Mouse (Mus musculus) MEL (cell line): ENCODE results near the gene Gpc3. TPM values are rescaled to one million over a fixed set of nuclear protein-coding genes. Genes with fewer than 3 reads are reported as not detected.

Source experiments
- DNase-seq: peaks from one replicate; pipeline ENCODE4 v3.0.0; 2011; ENCODE audit warnings: low read depth, low spot score
- H3K27ac ChIP-seq: 2 replicates; pipeline ENCODE4 v1.5.1; 2012; ENCODE audit warnings: low read depth, mild to moderate bottlenecking, control low read depth, low read length, moderate library complexity; ENCODE audit not compliant: control insufficient read depth
- H3K27me3 ChIP-seq, 2 experiments: fragments of 150-350 bp in 1 of 2; sonication (generic) in 1 of 2; 2 replicates each; pipeline ENCODE4 v1.6.1; 2012; ENCODE audit warnings: low read length in 2 of 2, mild to moderate bottlenecking in 2 of 2, improper control_type of control experiment in 1 of 2, moderate library complexity in 1 of 2; ENCODE audit not compliant: insufficient read depth in 2 of 2, control insufficient read depth in 1 of 2
- H3K36me3 ChIP-seq, 2 experiments: 2 replicates each; pipeline ENCODE4 v1.6.1; 2012 to 2014; ENCODE audit warnings: low read length in 2 of 2, improper control_type of control experiment in 1 of 2, inconsistent platforms in 1 of 2, mild to moderate bottlenecking in 1 of 2; ENCODE audit not compliant: insufficient read depth in 2 of 2, control insufficient read depth in 1 of 2
- H3K4me1 ChIP-seq, 2 experiments: fragments of 150-350 bp in 1 of 2; sonication (generic) in 1 of 2; 2 replicates each; pipeline ENCODE4 v1.6.1; 2012; ENCODE audit warnings: low read length in 2 of 2, improper control_type of control experiment in 1 of 2, mild to moderate bottlenecking in 1 of 2; ENCODE audit not compliant: insufficient read depth in 2 of 2, control insufficient read depth in 1 of 2
- H3K4me3 ChIP-seq, 2 experiments: fragments of 150-350 bp in 1 of 2; sonication (generic) in 1 of 2; 2 replicates each; pipeline ENCODE4 v1.5.1; 2012; ENCODE audit warnings: low read depth in 2 of 2, low read length in 2 of 2, mild to moderate bottlenecking in 2 of 2, moderate library complexity in 2 of 2, control low read depth in 1 of 2, improper control_type of control experiment in 1 of 2; ENCODE audit not compliant: control insufficient read depth in 1 of 2, insufficient read depth in 1 of 2
- H3K79me2 ChIP-seq: 2 replicates; pipeline ENCODE4 v1.6.1; 2012; ENCODE audit warnings: mild to moderate bottlenecking, low read length, moderate library complexity; ENCODE audit not compliant: control insufficient read depth, poor library complexity, insufficient read depth
- H3K9ac ChIP-seq: 2 replicates; pipeline ENCODE4 v1.6.1; 2012; ENCODE audit warnings: low read depth, mild to moderate bottlenecking, control low read depth, low read length, moderate library complexity; ENCODE audit not compliant: control insufficient read depth, poor library complexity, severe bottlenecking
- H3K9me3 ChIP-seq: fragments of 150-350 bp; sonication (generic); replicated peaks from 2 replicates; pipeline ENCODE4 v1.6.1; 2012; ENCODE audit warnings: mild to moderate bottlenecking, low read length, improper control_type of control experiment, moderate library complexity; ENCODE audit not compliant: insufficient read depth
- CHD1 ChIP-seq: IDR thresholded peaks from 2 replicates; pipeline ENCODE4 v1.6.1; 2012; ENCODE audit warnings: low read depth, mild to moderate bottlenecking, inconsistent platforms, low read length, improper control_type of control experiment
- CHD2 ChIP-seq: IDR thresholded peaks from 2 replicates; pipeline ENCODE4 v1.6.1; 2011; ENCODE audit warnings: low read length, improper control_type of control experiment
- ETS1 ChIP-seq: IDR thresholded peaks from 2 replicates; pipeline ENCODE4 v1.6.1; 2012; ENCODE audit warnings: low read depth, mild to moderate bottlenecking, inconsistent platforms, low read length, improper control_type of control experiment, moderate library complexity
- HCFC1 ChIP-seq: IDR thresholded peaks from 2 replicates; pipeline ENCODE4 v1.6.1; 2012; ENCODE audit warnings: low read depth, mild to moderate bottlenecking, inconsistent platforms, low read length, improper control_type of control experiment, moderate library complexity
- MAFK ChIP-seq: IDR thresholded peaks from 2 replicates; pipeline ENCODE4 v1.6.1; 2011; ENCODE audit warnings: low read depth, mild to moderate bottlenecking, low read length, improper control_type of control experiment, borderline replicate concordance
- MAX ChIP-seq: IDR thresholded peaks from 2 replicates; pipeline ENCODE4 v1.6.1; 2011; ENCODE audit warnings: low read length, improper control_type of control experiment
- MAZ ChIP-seq: IDR thresholded peaks from 2 replicates; pipeline ENCODE4 v1.6.1; 2012; ENCODE audit warnings: low read depth, mild to moderate bottlenecking, inconsistent platforms, low read length, improper control_type of control experiment
- MYC ChIP-seq: IDR thresholded peaks from 2 replicates; pipeline ENCODE4 v1.6.1; 2011; ENCODE audit warnings: low read depth, mild to moderate bottlenecking, low read length, improper control_type of control experiment, moderate library complexity
- NRF1 ChIP-seq: IDR thresholded peaks from 2 replicates; pipeline ENCODE4 v1.6.1; 2014; ENCODE audit warnings: low read depth, mild to moderate bottlenecking, inconsistent platforms, low read length, improper control_type of control experiment, moderate library complexity; ENCODE audit not compliant: poor library complexity, insufficient read depth, severe bottlenecking
- POLR2A ChIP-seq, 2 experiments: IDR thresholded peaks; 2 replicates each; pipeline ENCODE4 v1.6.1; 2011 to 2012; ENCODE audit warnings: low read length in 2 of 2, mild to moderate bottlenecking in 2 of 2, control low read depth in 1 of 2, improper control_type of control experiment in 1 of 2, low read depth in 1 of 2, moderate library complexity in 1 of 2; ENCODE audit not compliant: control insufficient read depth in 1 of 2, insufficient read depth in 1 of 2, poor library complexity in 1 of 2
- POLR2AphosphoS5 ChIP-seq: IDR thresholded peaks from 2 replicates; pipeline ENCODE4 v1.6.1; 2012; ENCODE audit warnings: low read depth, borderline replicate concordance, mild to moderate bottlenecking, inconsistent platforms, low read length, moderate library complexity, mixed read lengths
- RAD21 ChIP-seq: IDR thresholded peaks from 2 replicates; pipeline ENCODE4 v1.6.1; 2011; ENCODE audit warnings: mild to moderate bottlenecking, low read depth, low read length, improper control_type of control experiment
- TBP ChIP-seq: IDR thresholded peaks from 2 replicates; pipeline ENCODE4 v1.8.0; 2011; ENCODE audit warnings: low read depth, low read length, improper control_type of control experiment
- TCF12 ChIP-seq: IDR thresholded peaks from 2 replicates; pipeline ENCODE4 v1.6.1; 2014; ENCODE audit warnings: low read depth, mild to moderate bottlenecking, inconsistent platforms, low read length, improper control_type of control experiment, moderate library complexity
- UBTF ChIP-seq: IDR thresholded peaks from 2 replicates; pipeline ENCODE4 v1.6.1; 2012; ENCODE audit warnings: low read depth, mild to moderate bottlenecking, inconsistent platforms, low read length, improper control_type of control experiment, moderate library complexity, borderline replicate concordance; ENCODE audit not compliant: insufficient read depth
- USF1 ChIP-seq: IDR thresholded peaks from 2 replicates; pipeline ENCODE4 v1.6.1; 2014; ENCODE audit warnings: low read depth, mild to moderate bottlenecking, inconsistent platforms, low read length, improper control_type of control experiment, moderate library complexity
- ZC3H11A ChIP-seq: IDR thresholded peaks from 2 replicates; pipeline ENCODE4 v1.6.1; 2012; ENCODE audit warnings: low read depth, mild to moderate bottlenecking, inconsistent platforms, low read length, improper control_type of control experiment
- ZMIZ1 ChIP-seq: IDR thresholded peaks from 2 replicates; pipeline ENCODE4 v1.6.1; 2012; ENCODE audit warnings: low read depth, mild to moderate bottlenecking, inconsistent platforms, low read length, improper control_type of control experiment, moderate library complexity
- polyA plus RNA-seq, 2 experiments: library from polyadenylated mRNA; stranded (reverse) in 1 of 2; unstranded in 1 of 2; fragments of >175 nt in 1 of 2; fragments of >200 nt in 1 of 2; gene quantifications; 2 replicates each; pipeline versions ENCODE4 v1.2.1 to v1.2.4; 2012; ENCODE audit warnings: low replicate concordance in 2 of 2, low read depth in 1 of 2; ENCODE audit not compliant: insufficient read length in 2 of 2, insufficient read depth in 1 of 2, missing spikeins in 1 of 2
- total RNA-seq: library from RNA; depleted of rRNA; stranded (reverse); fragments of 300-350 nt; gene quantifications from 2 replicates; pipeline ENCODE4 v1.2.3, GENCODE M21; 2012

Gpc3 gene
- total and polyA plus RNA-seq, 3 experiments = not detected

GRCm38 (mm10) chrX:52632688-52633324, 19.1 kb upstream of the Gpc3 start:
- Histone ChIP-seq H3K27me3 (no peaks in the 10 kb centered on the region), H3K9me3 (no peaks in the 10 kb centered on the region), H3K4me3 (no peak overlapping the region), H3K4me1 (no peaks in the 10 kb centered on the region), H3K27ac (no peak overlapping the region), H3K36me3 (no peaks in the 10 kb centered on the region), H3K9ac (no peak overlapping the region), H3K79me2 (no peaks in the 10 kb centered on the region)
- TF ChIP-seq RAD21 (no peak), TCF12 (no peak), CHD1 (no peak), UBTF (no peak), TBP (no peak), MAZ (no peak), MAFK (no peak), HCFC1 (no peak), ETS1 (no peak), NRF1 (no peak), ZMIZ1 (no peak), MAX (no peak), USF1 (no peak), POLR2AphosphoS5 (no peak), ZC3H11A (no peak), CHD2 (no peak), MYC (no peak), POLR2A (IDR thresholded peaks at IDR 0.05; ENCODE audit: control insufficient read depth in 1 of 2, insufficient read depth in 1 of 2, low read depth in 1 of 2, low read length in 2 of 2, poor library complexity in 1 of 2) (no peak)
- no peak for DNase-seq

DNA sequence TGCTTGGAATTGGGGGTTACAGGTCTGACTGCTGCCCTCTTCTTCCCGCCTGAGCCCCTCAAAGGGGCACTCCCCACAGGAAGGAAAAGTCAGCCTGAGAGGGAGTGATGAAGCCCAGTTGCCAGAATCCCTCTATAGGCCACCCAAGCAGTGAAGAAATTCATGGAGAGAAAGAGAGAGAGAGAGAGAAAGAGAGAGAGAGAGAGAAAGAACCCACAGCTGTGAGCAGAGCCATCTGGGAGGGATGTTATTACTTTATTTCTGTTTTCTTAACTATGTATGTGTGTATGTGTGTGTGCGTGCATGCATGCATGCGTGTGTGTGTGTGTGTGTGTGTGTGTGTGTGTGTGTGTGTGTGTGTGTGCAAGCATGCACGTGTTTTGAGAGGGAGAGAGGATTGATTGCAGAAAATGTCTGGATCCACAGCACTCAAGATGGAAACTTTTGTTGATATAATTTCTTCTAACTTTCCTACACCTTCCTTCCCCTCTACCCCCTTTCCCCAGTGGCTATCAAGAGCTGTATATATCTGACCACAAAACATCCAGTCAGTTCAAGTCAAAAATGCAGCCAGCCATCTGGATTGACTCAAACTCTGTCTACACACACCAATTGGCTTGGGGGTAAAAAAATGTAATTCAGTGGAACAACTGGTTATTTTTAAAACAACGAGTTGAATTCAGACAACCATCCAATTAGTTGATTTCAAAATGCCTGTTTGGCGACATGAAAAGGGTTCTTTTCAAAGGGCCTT, 13.4 kb upstream of the Gpc3 start:
- Histone ChIP-seq H3K79me2 (no peaks in the 10 kb centered on the region), H3K4me1 (no peaks in the 10 kb centered on the region), H3K4me3 (no peak overlapping the region), H3K27me3 (no peaks in the 10 kb centered on the region), H3K36me3 (no peaks in the 10 kb centered on the region), H3K27ac (no peak overlapping the region), H3K9ac (no peak overlapping the region), H3K9me3 (no peaks in the 10 kb centered on the region)
- TF ChIP-seq USF1 (no peak), ZC3H11A (no peak)
- no peak for DNase-seq
